Mouse (Mus musculus) embryonic stem cell, embryonic (primary cell): ENCODE results near the gene Pi16.

Experiments used
- CTCF ChIA-PET, 4 experiments: fragments of 300-600 bp in 2 of 4; fragments of 350-600 bp in 2 of 4; sonication (Branson Sonifier 250); formaldehyde crosslinking; loops; one replicate each; lab custom pipeline; 2022; ENCODE audit warnings: inconsistent platforms in 2 of 4; lab: Charles Lee
- POLR2A ChIA-PET, 4 experiments: fragments of 300-600 bp in 2 of 4; fragments of 350-600 bp in 2 of 4; sonication (Branson Sonifier 250); formaldehyde crosslinking; loops; one replicate each; lab custom pipeline; 2022; ENCODE audit warnings: antibody characterized with exemption in 4 of 4, inconsistent platforms in 1 of 4; lab: Charles Lee

Gene Pi16

DNA sequence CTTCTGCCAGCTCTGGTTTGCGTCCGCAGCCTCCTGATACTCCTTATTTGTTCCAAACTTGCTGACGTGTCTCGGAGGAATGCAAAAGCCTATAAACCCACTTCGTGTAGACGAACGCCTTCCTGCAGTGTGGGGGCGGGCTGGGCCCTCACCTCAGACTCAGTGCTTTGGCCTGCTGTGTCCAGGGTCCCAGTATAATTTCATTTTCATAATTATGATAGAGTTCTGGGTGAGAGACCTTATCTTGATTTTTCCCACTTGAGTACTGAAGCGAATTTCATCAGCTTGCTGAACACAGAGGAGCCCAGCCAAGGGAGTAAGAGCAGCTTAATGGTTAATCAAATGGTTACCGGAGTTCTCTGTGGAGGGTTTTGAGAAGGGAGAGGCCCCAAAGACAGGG, 20.2 kb upstream of the Pi16 start:
- POLR2A ChIA-PET, result interaction anchor here in 3 of 4 experiments (0.5 to 1.4 kb wide), 5 partner anchors 12 to 25 kb away, joined by 3 to 4 read pairs (median 3); no protein-coding TSS in a partner anchor
- CTCF ChIA-PET, result interaction anchor here (0.6 to 2.4 kb wide), 11 partner anchors 8 to 291 kb away, joined by 3 to 13 read pairs (median 5); partner anchors contain the start of gene BC004004 (in 3 of the 4)

DNA sequence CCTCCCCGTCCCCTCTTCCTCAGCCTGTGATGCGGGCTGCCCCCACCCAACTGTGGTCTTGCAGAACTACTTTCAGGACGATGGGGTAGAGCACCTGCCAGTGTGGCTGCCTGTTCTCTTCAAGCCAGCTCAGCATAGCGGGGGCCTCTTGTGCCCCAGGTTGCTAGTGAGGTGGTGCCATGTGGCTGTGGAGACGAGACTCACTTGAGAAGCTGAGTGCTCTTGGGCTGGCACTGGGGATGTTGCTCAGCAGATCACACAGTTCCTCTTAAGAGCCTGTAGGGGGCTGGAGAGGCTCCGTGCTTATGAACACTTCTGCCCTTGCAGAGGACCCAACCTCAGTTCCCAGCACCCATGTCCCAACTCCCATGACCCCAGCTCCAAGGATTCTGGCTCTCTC, 19.7 kb upstream of the Pi16 start:
- CTCF ChIA-PET, result interaction anchor here (0.6 to 2.4 kb wide), 12 partner anchors 8 to 310 kb away, joined by 3 to 13 read pairs (median 5); partner anchors contain the start of gene BC004004 (in 3 of the 4)
- POLR2A ChIA-PET, result interaction anchor here in 3 of 4 experiments (0.5 to 1.4 kb wide), 7 partner anchors 12 to 1299 kb away, joined by 3 to 10 read pairs (median 3); no protein-coding TSS in a partner anchor

- POLR2A ChIA-PET, result no interaction called here
- CTCF ChIA-PET, result interaction anchor here in 2 of 4 experiments (2.4 kb wide), 2 partner anchors 72 kb away, joined by 11 to 13 read pairs; no protein-coding TSS in a partner anchor
These were observed 18.2 kb upstream of the Pi16 start for GRCm38 (mm10) chr17:29299282-29299681.

DNA sequence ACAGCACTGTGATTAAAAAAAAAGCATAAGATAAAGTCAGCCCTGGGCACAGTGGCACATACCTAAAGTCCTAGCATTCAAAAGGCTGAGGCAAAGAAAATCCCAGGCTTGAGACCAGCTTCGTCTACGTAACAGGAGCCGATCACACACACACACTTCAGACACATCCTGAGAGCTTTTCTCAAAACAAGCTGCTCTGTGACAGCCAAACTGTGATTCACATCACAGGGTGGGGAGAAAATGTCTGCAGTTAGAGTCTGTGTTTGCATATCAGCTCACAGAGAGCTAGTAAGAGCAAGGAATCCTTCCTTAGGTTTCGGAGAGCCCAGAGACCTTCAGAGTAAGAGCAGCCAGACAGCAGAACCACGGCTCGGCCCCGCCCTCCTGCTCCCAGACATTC, 16.6 kb upstream of the Pi16 start:
- CTCF ChIA-PET, result interaction anchor here (0.6 to 4.8 kb wide), 10 partner anchors 16 to 155 kb away, joined by 3 to 24 read pairs (median 4); no protein-coding TSS in a partner anchor
- POLR2A ChIA-PET, result interaction anchor here (0.6 to 1.1 kb wide), 5 partner anchors 41 to 235 kb away, joined by 3 to 5 read pairs (median 3); partner anchors contain the start of gene Mtch1 (in 1 of the 4)

- ChIA-PET CTCF (interaction anchor here (0.6 to 4.8 kb wide), 12 partner anchors 13 to 1995 kb away, joined by 3 to 24 read pairs (median 4); partner anchors contain the start of gene BC004004 (in 1 of the 4)), POLR2A (interaction anchor here in 3 of 4 experiments (0.9 to 1.1 kb wide), 3 partner anchors 40 to 229 kb away, joined by 3 to 4 read pairs (median 3); partner anchors contain the start of gene Mtch1 (in 1 of the 3))
These were observed 16.1 kb upstream of the Pi16 start for GRCm38 (mm10) chr17:29301421-29301820.

DNA sequence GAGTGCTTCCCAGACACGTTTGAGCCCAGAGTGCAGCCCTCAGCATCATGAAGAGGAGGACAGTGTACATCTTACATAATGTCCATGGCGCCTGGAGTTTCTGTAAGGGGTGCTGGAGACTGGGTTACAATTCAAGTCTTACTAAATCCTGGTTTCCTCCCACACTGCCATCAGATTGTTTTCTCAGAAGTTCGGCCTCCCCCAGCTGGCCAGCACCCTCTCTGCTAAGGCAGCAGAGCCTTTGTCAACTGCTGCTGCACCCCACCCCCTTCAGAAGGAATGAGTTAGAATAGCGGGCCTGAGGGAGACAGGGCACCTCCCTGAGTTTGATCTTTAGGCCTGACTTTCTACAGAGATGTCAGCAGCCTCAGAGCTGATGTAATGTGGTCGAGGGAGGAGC, 15.3 kb upstream of the Pi16 start:
- CTCF ChIA-PET, result interaction anchor here (0.9 to 4.8 kb wide), 11 partner anchors 8 to 229 kb away, joined by 3 to 24 read pairs (median 4); partner anchors contain the start of gene BC004004 (in 2 of the 4)
- POLR2A ChIA-PET, result interaction anchor here in 3 of 4 experiments (0.5 to 2.3 kb wide), 11 partner anchors 9 to 735 kb away, joined by 3 to 8 read pairs (median 4); partner anchors contain the start of genes Mtch1 (in 1 of the 3) and Ppil1 (in 1 of the 3)

DNA sequence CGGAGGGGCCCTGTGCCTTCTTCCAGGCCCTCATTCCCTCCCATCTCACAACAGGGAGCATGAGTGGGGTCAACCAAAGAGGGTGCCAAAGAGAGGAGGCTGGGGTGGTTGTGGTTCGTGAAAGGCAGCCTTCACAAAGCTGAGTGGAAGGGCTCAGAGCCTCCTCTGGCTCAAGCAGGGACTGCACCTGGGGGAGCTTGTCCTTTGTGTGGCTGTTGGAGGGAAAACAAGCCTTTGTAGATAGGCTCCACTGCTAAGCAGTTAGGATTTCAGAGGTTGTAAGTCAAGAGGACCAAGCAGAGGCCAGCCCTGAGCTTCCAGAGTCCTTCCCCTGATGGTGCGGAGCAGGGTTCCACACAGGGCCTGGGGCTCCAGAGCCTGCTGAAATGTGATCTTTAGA, 14.4 kb upstream of the Pi16 start:
- CTCF ChIA-PET, result interaction anchor here (0.6 to 4.8 kb wide), 25 partner anchors 8 to 747 kb away, joined by 3 to 24 read pairs (median 3); partner anchors contain the start of genes BC004004 (in 2 of the 4) and Fgd2 (in 1 of the 4)

GRCm38 (mm10) chr17:29303856-29304255, 13.6 kb upstream of the Pi16 start:
- CTCF ChIA-PET, result interaction anchor here in 3 of 4 experiments (1.1 to 4.8 kb wide), 10 partner anchors 10 to 89 kb away, joined by 3 to 24 read pairs (median 6); partner anchors contain the start of genes BC004004 (in 1 of the 3) and Fgd2 (in 1 of the 3)
- POLR2A ChIA-PET, result interaction anchor here (0.6 to 2.3 kb wide), 18 partner anchors 9 to 255 kb away, joined by 3 to 8 read pairs (median 4); partner anchors contain the start of genes Mtch1 (in 2 of the 4) and Ppil1 (in 1 of the 4)

More for the DNA sequence above, 14.4 kb upstream of the Pi16 start:
- POLR2A ChIA-PET, result interaction anchor here (0.6 to 2.3 kb wide), 17 partner anchors 8 to 254 kb away, joined by 3 to 8 read pairs (median 3); partner anchors contain the start of genes Ppil1 (in 2 of the 4) and Mtch1 (in 1 of the 4)

DNA sequence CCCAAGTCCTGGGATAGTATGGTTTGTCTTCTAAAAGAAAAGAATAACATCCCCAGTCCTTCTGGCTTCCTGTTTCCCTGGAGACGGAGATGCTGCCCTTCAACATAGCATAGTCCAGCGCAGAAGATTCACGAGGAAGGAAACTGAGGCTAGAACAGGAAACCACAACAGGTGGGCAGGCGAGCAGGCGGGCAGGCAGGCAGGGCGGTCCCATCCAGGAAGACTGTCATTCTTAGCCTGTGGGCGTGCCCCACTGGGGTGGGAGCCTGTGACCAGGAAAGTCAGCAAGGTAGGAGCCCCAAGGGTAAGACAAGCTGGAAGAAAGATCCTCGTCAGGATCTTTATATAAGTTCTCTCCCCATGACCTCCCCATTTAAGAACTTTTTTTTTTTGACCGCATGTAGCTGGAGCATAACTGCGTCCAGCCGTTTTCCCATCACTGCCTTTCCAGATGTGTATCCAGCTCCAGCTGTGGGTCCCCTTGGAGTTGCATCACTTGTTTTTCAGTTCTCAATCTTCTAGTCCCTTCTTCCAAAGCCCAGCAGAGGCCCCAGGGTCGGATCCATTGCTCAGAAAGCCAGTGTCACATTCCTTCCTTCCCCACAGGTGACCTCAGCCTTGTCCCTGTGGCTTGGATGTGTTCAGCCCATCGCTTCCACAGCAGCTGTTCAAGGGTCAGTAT, 13.0 kb upstream of the Pi16 start:
- ChIA-PET CTCF (interaction anchor here (0.5 to 4.8 kb wide), 12 partner anchors 36 to 673 kb away, joined by 3 to 24 read pairs (median 4); partner anchors contain the start of gene BC004004 (in 1 of the 4)), POLR2A (interaction anchor here (0.6 to 2.2 kb wide), 15 partner anchors 8 to 132 kb away, joined by 3 to 7 read pairs (median 4); partner anchors contain the start of genes Mtch1 (in 1 of the 4) and Ppil1 (in 1 of the 4))

DNA sequence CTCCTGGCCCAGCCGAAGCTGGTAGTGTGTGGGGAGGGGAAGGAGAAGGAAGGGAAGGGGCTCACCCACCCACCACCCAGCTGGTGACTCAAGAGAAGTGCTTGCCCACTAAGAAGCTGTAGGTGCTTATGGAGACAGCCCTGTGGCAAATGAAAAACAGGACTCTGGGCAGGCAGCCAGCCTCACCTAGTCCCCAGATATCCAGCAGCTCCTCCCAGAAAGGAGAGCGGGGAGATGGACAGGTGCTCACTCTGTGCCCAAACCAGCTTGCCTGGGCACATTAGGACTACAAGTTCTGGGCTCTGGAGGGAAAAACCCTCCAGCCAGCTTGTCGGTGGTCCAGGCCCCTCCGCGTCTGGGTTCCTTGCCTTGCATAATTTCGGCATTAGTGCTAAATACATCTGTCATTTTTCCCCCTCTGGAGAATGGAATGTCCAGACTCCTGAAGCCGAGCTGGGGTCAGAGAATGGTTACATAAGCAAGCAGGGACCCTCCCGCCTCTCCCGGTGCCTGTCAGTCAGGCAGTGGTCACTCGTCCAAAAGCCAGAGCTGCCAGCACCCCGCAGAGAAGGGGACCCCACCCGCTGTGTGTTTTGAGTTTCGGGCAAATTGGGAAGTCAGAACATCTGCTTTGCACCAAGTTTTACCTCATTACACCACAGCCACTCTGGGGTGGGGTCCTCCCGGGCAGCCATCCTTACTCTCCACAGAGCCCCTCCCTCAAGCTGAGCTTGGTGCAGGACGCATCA, 12.2 kb upstream of the Pi16 start:
- ChIA-PET POLR2A (interaction anchor here (0.6 to 1.6 kb wide), 9 partner anchors 10 to 133 kb away, joined by 3 to 7 read pairs (median 4); partner anchors contain the start of gene Mtch1 (in 1 of the 4)), CTCF (interaction anchor here (0.5 to 4.8 kb wide), 14 partner anchors 8 to 673 kb away, joined by 3 to 24 read pairs (median 4); partner anchors contain the start of gene BC004004 (in 1 of the 4))

- CTCF ChIA-PET, result interaction anchor here in 2 of 4 experiments (0.5 to 4.8 kb wide), 6 partner anchors 8 to 428 kb away, joined by 3 to 24 read pairs (median 4); no protein-coding TSS in a partner anchor
- POLR2A ChIA-PET, result interaction anchor here in 2 of 4 experiments (1.0 to 1.1 kb wide), 2 partner anchors 10 to 16 kb away, joined by 4 read pairs; no protein-coding TSS in a partner anchor
These were observed 11.6 kb upstream of the Pi16 start for GRCm38 (mm10) chr17:29305871-29306270.

DNA sequence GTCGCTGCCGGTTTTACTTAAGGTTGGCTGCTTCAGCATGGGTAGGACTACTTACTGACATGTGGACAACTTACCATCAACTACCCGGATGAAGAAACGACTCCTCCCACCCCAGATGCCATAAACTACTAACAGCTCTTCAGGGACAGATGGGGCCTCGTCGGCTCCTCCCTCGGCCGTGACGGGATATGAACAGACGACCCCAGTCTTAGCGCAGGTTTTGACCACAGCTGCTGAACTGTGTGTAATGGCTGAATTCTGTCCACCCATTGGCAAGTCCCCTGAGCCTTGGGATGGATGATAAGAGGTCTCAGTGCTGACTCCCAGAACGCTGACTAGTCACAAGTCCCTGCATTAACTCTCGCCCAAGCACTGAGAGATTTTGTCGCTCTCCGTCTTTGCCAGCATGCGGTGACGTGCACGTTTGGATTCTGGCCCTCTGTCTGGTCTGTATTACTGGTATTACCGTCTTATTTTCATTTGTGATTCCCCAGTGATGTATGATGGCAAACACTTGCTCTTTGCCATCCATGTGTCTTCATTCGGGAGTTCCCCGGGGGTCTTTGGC, 7.3 kb upstream of the Pi16 start:
- ChIA-PET CTCF (interaction anchor here in 1 of 4 experiments (0.6 kb wide), 1 partner anchor 56 kb away, joined by 4 read pairs; no protein-coding TSS in a partner anchor), POLR2A (interaction anchor here in 3 of 4 experiments (0.7 to 1.3 kb wide), 4 partner anchors 11 to 47 kb away, joined by 3 to 4 read pairs (median 3); partner anchors contain the start of gene BC004004 (in 1 of the 3))

- ChIA-PET POLR2A (interaction anchor here in 1 of 4 experiments (0.9 to 1.3 kb wide), 4 partner anchors 9 to 43 kb away, joined by 3 to 4 read pairs (median 4); partner anchors contain the start of gene BC004004), CTCF (interaction anchor here in 3 of 4 experiments (0.8 to 1.4 kb wide), 6 partner anchors 9 to 60 kb away, joined by 3 to 4 read pairs (median 4); partner anchors contain the start of gene BC004004 (in 1 of the 3))
These were observed 5.9 kb upstream of the Pi16 start for GRCm38 (mm10) chr17:29311602-29312001.

DNA sequence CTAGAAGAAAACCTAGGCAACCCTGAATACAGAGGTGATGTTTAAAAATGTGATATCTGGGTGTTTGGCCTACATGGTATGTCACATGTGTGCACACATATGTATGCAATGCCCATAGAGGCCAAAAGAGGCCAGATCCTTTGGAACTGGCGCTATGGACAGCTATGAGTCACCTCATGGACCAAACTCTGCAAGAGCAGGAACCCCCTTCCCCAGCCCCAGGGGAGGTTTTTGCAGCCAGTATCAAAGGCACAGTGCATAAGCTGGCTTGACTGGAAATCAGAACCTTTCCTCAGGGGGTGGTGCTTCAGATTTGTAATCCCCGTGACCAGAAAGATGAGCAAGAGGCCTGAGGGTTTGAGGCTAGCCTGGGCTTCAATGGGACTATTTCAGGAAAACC, 5.4 kb upstream of the Pi16 start:
- CTCF ChIA-PET, result interaction anchor here in 3 of 4 experiments (1.1 to 1.4 kb wide), 5 partner anchors 9 to 59 kb away, joined by 3 to 4 read pairs (median 4); no protein-coding TSS in a partner anchor
- POLR2A ChIA-PET, result interaction anchor here in 2 of 4 experiments (0.6 to 1.4 kb wide), 6 partner anchors 8 to 59 kb away, joined by 3 to 5 read pairs (median 4); no protein-coding TSS in a partner anchor

DNA sequence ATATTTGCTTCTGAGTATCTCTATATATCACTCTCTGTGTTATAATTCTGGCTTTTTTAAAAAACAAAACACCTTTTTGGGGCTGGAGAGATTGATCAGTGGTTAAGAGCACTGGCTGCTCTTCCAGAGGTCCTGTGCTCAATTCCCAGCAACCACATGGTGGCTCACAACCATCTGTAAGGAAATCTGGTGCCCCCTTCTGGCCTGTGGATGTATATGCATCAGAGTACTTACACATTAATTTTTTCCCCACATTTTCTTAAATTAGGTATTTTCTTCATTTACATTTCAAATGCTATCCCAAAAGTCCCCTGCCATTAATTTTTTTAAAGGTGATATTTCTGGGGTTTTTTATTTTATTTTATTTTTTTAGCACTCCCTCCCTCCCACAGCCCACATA, 4.2 kb upstream of the Pi16 start:
- POLR2A ChIA-PET, result interaction anchor here in 1 of 4 experiments (0.5 to 1.4 kb wide), 4 partner anchors 9 to 301 kb away, joined by 3 to 4 read pairs (median 3); no protein-coding TSS in a partner anchor
- CTCF ChIA-PET, result interaction anchor here in 2 of 4 experiments (1.2 to 1.3 kb wide), 3 partner anchors 52 to 58 kb away, joined by 3 to 4 read pairs (median 3); no protein-coding TSS in a partner anchor
